Mouse (Mus musculus): ENCODE measurements at regions not wholly inside any gene's neighbourhood (a gene's known extent, or its start where the extent isn't known, plus 50 kb on each side); places are given as distances from the start of the nearest gene placed in this dataset.
"Not testable (repeated sequence)": the region's sequence is repeated elsewhere in the genome, so short reads cannot be mapped to it uniquely, and the experiment has no call there.

DNA sequence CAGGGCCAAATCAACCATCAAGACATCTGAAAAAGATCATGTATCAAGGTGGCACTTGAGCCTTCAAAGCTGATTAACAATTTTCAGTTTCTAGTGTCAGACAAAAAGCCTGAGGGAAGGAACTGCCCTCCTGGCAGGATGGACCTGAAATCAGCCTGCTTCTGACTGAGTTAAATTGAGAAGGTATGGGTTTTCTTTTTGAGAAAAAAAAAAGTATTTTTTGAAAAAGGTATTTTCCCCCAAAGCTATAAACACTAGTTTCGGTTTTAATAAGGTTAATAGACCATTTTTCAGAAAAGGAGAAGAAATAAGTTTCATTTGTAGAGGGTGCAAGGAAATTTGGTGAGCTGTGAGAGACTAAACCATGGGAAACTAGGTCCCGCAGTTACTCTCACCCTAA is 124.6 kb upstream of the Mrpl21 start:
- not testable (repeated sequence) for DNase-seq

DNA sequence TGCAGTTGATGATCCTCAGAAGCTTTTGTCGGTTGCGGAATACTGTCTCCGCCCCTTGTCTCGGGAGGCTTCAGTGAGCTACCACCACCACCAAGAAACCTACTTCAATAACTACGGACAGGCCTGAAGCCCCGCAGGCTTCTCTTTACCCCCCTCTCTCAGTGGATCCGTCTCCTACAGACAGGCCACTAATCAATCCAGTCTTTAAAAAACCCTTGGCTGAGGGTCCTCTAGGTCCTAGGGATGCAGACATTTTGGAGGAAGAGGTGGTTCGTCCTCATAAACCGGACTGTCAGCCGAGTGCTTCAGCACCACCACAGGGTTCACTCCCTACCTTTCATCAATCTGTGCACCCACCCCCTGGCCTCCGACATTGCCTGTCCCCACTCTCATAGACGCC is 123.4 kb upstream of the Mrpl21 start:
- no peak for DNase-seq

DNA sequence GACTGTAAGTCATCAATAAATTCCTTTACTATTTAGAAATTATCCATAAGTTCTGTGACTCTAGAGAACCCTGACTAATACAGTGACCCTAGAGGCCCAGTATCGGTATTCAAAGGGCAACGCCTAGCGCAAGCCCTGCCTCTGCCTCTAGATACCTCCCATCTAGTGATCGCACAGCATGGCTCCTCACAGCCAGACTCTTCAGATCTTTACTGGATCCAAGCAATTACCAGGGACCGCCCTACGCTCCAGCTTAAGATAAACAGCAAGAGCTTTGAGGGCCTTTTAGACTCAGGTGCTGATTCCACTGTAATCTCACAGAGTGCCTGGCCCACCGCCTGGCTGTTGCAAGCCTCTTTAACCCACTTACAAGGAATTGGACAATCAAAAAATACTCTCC is 115.0 kb upstream of the Mrpl21 start:
- no peak for DNase-seq

DNA sequence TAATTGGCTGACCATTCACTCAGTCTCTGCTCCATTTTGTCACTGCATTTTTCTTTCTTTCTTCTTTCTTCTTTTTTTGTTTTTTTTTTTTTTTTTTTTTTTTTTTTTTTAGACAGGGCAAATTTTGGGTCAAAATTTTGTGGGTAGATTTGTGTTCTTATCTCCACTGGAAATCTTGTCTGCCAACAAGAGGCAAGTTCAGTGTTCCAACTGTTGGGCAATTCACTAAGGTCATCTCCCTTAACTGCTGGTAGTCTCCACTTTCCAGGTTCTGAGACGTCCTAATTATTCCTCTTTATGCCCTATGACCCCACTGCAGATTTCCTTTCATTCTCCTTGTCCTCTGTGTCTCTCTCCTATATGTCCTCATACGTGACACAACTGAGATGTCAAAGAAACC is 100.1 kb upstream of the Mrpl21 start:
- DNase-seq, result no peak

DNA sequence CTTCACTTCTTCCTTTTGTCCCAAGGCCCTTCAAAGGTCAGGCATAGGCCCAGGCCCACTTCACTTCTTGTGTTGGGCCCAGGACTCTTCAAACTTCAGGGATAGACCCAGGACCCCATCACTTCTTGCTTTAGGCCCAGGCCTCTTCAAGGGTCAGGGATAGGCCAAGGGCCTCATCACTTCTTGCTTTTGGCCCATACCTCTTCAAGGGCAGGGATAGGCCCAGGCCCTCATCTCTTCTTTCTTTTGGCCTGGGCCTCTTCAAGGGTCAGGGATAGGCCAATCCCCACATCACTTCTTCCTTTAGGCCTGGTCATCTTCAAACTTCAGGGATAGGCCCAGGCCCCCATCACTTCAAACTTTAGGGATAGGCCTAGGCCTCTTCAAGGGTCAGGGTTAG is 90.1 kb upstream of the Mrpl21 start:
- DNase-seq, result no peak

DNA sequence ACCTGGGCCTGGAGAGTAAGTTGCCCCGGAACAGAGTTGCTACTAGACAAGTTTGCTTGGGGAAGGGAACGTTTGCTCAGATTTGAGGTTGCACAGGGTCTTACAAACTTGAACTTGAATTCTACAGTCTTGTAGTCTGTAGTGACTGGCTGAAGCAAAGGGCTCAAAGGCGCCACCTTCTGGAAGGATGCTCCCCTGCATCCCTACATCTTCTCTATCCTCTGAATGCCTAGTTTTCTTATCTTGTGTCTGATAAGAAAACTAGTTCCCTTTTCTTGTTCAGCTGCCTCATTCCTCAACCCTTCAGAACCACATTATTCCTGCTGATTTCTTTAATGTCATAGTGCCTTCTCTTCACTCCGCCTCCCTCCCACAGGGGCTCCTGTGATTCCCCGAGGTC is 78.2 kb upstream of the Mrpl21 start:
- peak; percentile 17 for DNase-seq

DNA sequence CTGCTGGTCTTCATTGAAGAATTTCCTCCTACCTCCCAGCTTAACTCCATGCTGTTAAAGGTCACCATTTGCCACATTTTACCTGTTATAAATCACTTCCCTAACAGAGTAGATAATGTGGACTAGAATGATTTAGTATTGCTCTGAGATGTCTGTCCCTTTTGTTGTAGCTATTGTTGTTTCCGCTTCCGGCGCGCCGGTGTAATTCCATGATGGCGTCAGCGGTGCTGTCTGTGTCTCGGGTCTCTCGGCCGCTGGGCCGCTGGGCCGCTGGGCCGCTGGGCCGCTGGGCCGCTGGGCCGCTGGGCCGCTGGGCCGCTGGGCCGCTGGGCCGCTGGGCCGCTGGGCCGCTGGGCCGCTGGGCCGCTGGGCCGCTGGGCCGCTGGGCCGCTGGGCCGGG is 77.3 kb upstream of the Mrpl21 start:
- DNase-seq, result not testable (repeated sequence)

DNA sequence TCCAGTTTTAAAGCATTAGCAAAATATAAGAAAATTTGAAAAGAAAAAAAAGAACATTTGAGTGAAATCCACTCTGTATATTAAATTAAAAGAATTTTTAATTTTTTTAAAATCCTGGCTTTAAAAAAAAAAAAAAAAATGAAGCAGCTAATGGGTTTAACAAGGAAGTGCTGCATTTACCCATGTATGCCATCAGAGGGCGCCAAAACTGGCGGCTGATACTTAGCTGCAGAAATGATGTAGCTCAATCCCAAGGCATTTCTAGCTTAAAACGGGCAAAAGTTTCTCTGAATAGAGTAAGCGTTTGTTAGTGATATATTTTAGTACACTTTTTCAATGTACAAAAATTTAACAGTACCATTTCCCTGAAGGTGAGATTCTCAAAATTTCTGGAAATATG is 74.4 kb upstream of the Mrpl21 start:
- no peak for DNase-seq

All from adrenal gland, adult 2 months (tissue).